Mouse (Mus musculus) MEL (cell line): Measurements from ENCODE around the gene Wrap73. TPM values are rescaled to one million over a fixed set of nuclear protein-coding genes. Genes with fewer than 3 reads are reported as not detected.
A peak's percentile ranks its signal among the peaks of the same experiment; 100 is the strongest.

Source experiments
- DNase-seq: peaks from one replicate; pipeline ENCODE4 v3.0.0; 2011; ENCODE audit warnings: low read depth, low spot score
- H3K27ac ChIP-seq: 2 replicates; pipeline ENCODE4 v1.5.1; 2012; ENCODE audit warnings: low read depth, mild to moderate bottlenecking, control low read depth, low read length, moderate library complexity; ENCODE audit not compliant: control insufficient read depth
- H3K27me3 ChIP-seq, 2 experiments: fragments of 150-350 bp in 1 of 2; sonication (generic) in 1 of 2; 2 replicates each; pipeline ENCODE4 v1.6.1; 2012; ENCODE audit warnings: low read length in 2 of 2, mild to moderate bottlenecking in 2 of 2, improper control_type of control experiment in 1 of 2, moderate library complexity in 1 of 2; ENCODE audit not compliant: insufficient read depth in 2 of 2, control insufficient read depth in 1 of 2
- H3K36me3 ChIP-seq, 2 experiments: 2 replicates each; pipeline ENCODE4 v1.6.1; 2012 to 2014; ENCODE audit warnings: low read length in 2 of 2, improper control_type of control experiment in 1 of 2, inconsistent platforms in 1 of 2, mild to moderate bottlenecking in 1 of 2; ENCODE audit not compliant: insufficient read depth in 2 of 2, control insufficient read depth in 1 of 2
- H3K4me1 ChIP-seq, 2 experiments: fragments of 150-350 bp in 1 of 2; sonication (generic) in 1 of 2; 2 replicates each; pipeline ENCODE4 v1.6.1; 2012; ENCODE audit warnings: low read length in 2 of 2, improper control_type of control experiment in 1 of 2, mild to moderate bottlenecking in 1 of 2; ENCODE audit not compliant: insufficient read depth in 2 of 2, control insufficient read depth in 1 of 2
- H3K4me3 ChIP-seq, 2 experiments: fragments of 150-350 bp in 1 of 2; sonication (generic) in 1 of 2; 2 replicates each; pipeline ENCODE4 v1.5.1; 2012; ENCODE audit warnings: low read depth in 2 of 2, low read length in 2 of 2, mild to moderate bottlenecking in 2 of 2, moderate library complexity in 2 of 2, control low read depth in 1 of 2, improper control_type of control experiment in 1 of 2; ENCODE audit not compliant: control insufficient read depth in 1 of 2, insufficient read depth in 1 of 2
- H3K79me2 ChIP-seq: 2 replicates; pipeline ENCODE4 v1.6.1; 2012; ENCODE audit warnings: mild to moderate bottlenecking, low read length, moderate library complexity; ENCODE audit not compliant: control insufficient read depth, poor library complexity, insufficient read depth
- H3K9ac ChIP-seq: 2 replicates; pipeline ENCODE4 v1.6.1; 2012; ENCODE audit warnings: low read depth, mild to moderate bottlenecking, control low read depth, low read length, moderate library complexity; ENCODE audit not compliant: control insufficient read depth, poor library complexity, severe bottlenecking
- H3K9me3 ChIP-seq: fragments of 150-350 bp; sonication (generic); replicated peaks from 2 replicates; pipeline ENCODE4 v1.6.1; 2012; ENCODE audit warnings: mild to moderate bottlenecking, low read length, improper control_type of control experiment, moderate library complexity; ENCODE audit not compliant: insufficient read depth
- CTCF ChIP-seq, 3 experiments: IDR thresholded peaks in 2 of 3; conservative IDR thresholded peaks in 1 of 3; 2 replicates each; pipeline ENCODE4 v1.5.1; 2011 to 2012; ENCODE audit warnings: low read length in 3 of 3, low read depth in 2 of 3, mild to moderate bottlenecking in 2 of 3, improper control_type of control experiment in 1 of 3, inconsistent platforms in 1 of 3, mixed read lengths in 1 of 3, moderate library complexity in 1 of 3; ENCODE audit not compliant: control insufficient read depth in 1 of 3, insufficient read depth in 1 of 3, poor library complexity in 1 of 3, severe bottlenecking in 1 of 3
- ETS1 ChIP-seq: IDR thresholded peaks from 2 replicates; pipeline ENCODE4 v1.6.1; 2012; ENCODE audit warnings: low read depth, mild to moderate bottlenecking, inconsistent platforms, low read length, improper control_type of control experiment, moderate library complexity
- GATA1 ChIP-seq: IDR thresholded peaks from 2 replicates; pipeline ENCODE4 v1.6.1; 2011; ENCODE audit warnings: low read depth, low read length, improper control_type of control experiment
- KAT2A ChIP-seq: conservative IDR thresholded peaks from 2 replicates; pipeline ENCODE4 v1.6.1; 2012; ENCODE audit warnings: low read depth, low read length, improper control_type of control experiment, inconsistent platforms
- MYC ChIP-seq: IDR thresholded peaks from 2 replicates; pipeline ENCODE4 v1.6.1; 2011; ENCODE audit warnings: low read depth, mild to moderate bottlenecking, low read length, improper control_type of control experiment, moderate library complexity
- NRF1 ChIP-seq: IDR thresholded peaks from 2 replicates; pipeline ENCODE4 v1.6.1; 2014; ENCODE audit warnings: low read depth, mild to moderate bottlenecking, inconsistent platforms, low read length, improper control_type of control experiment, moderate library complexity; ENCODE audit not compliant: poor library complexity, insufficient read depth, severe bottlenecking
- POLR2AphosphoS5 ChIP-seq: IDR thresholded peaks from 2 replicates; pipeline ENCODE4 v1.6.1; 2012; ENCODE audit warnings: low read depth, borderline replicate concordance, mild to moderate bottlenecking, inconsistent platforms, low read length, moderate library complexity, mixed read lengths
- RAD21 ChIP-seq: IDR thresholded peaks from 2 replicates; pipeline ENCODE4 v1.6.1; 2011; ENCODE audit warnings: mild to moderate bottlenecking, low read depth, low read length, improper control_type of control experiment
- SMC3 ChIP-seq: IDR thresholded peaks from 2 replicates; pipeline ENCODE4 v1.6.1; 2011; ENCODE audit warnings: low read depth, low read length, improper control_type of control experiment
- TCF12 ChIP-seq: IDR thresholded peaks from 2 replicates; pipeline ENCODE4 v1.6.1; 2014; ENCODE audit warnings: low read depth, mild to moderate bottlenecking, inconsistent platforms, low read length, improper control_type of control experiment, moderate library complexity
- UBTF ChIP-seq: IDR thresholded peaks from 2 replicates; pipeline ENCODE4 v1.6.1; 2012; ENCODE audit warnings: low read depth, mild to moderate bottlenecking, inconsistent platforms, low read length, improper control_type of control experiment, moderate library complexity, borderline replicate concordance; ENCODE audit not compliant: insufficient read depth
- USF2 ChIP-seq, 2 experiments: IDR thresholded peaks; 2 replicates each; pipeline ENCODE4 v1.6.1; 2011 to 2012; ENCODE audit warnings: improper control_type of control experiment in 2 of 2, low read length in 2 of 2, borderline replicate concordance in 1 of 2, inconsistent platforms in 1 of 2, low read depth in 1 of 2, mild to moderate bottlenecking in 1 of 2; ENCODE audit not compliant: insufficient read depth in 1 of 2
- ZKSCAN1 ChIP-seq: IDR thresholded peaks from 2 replicates; pipeline ENCODE4 v1.6.1; 2012; ENCODE audit warnings: low read depth, mild to moderate bottlenecking, inconsistent platforms, low read length, improper control_type of control experiment, moderate library complexity
- ZNF384 ChIP-seq: IDR thresholded peaks from 2 replicates; pipeline ENCODE4 v1.6.1; 2012; ENCODE audit warnings: low read depth, mild to moderate bottlenecking, inconsistent platforms, low read length, improper control_type of control experiment
- polyA plus RNA-seq, 2 experiments: library from polyadenylated mRNA; stranded (reverse) in 1 of 2; unstranded in 1 of 2; fragments of >175 nt in 1 of 2; fragments of >200 nt in 1 of 2; gene quantifications; 2 replicates each; pipeline versions ENCODE4 v1.2.1 to v1.2.4; 2012; ENCODE audit warnings: low replicate concordance in 2 of 2, low read depth in 1 of 2; ENCODE audit not compliant: insufficient read length in 2 of 2, insufficient read depth in 1 of 2, missing spikeins in 1 of 2
- total RNA-seq: library from RNA; depleted of rRNA; stranded (reverse); fragments of 300-350 nt; gene quantifications from 2 replicates; pipeline ENCODE4 v1.2.3, GENCODE M21; 2012

The Wrap73 gene
- total and polyA plus RNA-seq, 3 experiments = 41.7 to 49.7 TPM; not detected in 1

DNA sequence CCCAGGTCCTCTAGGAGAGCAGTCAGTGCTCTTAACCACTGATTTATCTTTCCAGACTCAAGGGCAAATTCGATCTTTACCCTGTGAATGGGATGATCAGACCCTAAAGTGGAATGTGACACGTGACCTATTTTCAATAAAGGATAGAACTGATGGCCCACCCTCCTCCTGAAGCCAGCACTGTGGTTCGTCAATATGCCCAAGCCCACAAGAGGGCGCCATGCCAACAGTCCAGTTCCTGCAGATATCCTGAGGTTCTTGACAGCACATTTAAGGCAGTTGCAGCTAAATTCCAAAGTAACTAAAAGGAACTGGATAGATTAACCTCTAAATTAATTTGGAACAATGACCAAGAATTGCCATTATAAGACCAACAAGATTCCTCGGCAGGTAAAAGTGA is 24.9 kb downstream of the Wrap73 start:
- H3K36me3 ChIP-seq = no peaks in the 10 kb centered on the region
- no peaks in the 10 kb centered on the region for H3K27me3 ChIP-seq
- H3K27ac ChIP-seq = no peak overlapping the region
- H3K79me2 ChIP-seq = no peaks in the 10 kb centered on the region
- DNase-seq = peak; percentile 33
- TF ChIP-seq SMC3 = peak; percentile 39; the same call in 1 of the 2 replicates
- peak; percentile 25 for TF ChIP-seq RAD21
- TF ChIP-seq CTCF (IDR thresholded peaks at IDR 0.05 in 2 of 3, conservative IDR thresholded peaks at IDR 0.05 in 1 of 3; ENCODE audit: control insufficient read depth in 1 of 3, insufficient read depth in 1 of 3, low read depth in 2 of 3, low read length in 3 of 3, poor library complexity in 1 of 3, severe bottlenecking in 1 of 3) = peak; percentile 45 to 56 (median 52)
- no peak for TF ChIP-seq TCF12
- TF ChIP-seq POLR2AphosphoS5 = no peak
- H3K4me1 ChIP-seq = no peaks in the 10 kb centered on the region
- H3K4me3 ChIP-seq = no peak overlapping the region
- no peak overlapping the region for H3K9ac ChIP-seq
- H3K9me3 ChIP-seq = no peaks in the 10 kb centered on the region

DNA sequence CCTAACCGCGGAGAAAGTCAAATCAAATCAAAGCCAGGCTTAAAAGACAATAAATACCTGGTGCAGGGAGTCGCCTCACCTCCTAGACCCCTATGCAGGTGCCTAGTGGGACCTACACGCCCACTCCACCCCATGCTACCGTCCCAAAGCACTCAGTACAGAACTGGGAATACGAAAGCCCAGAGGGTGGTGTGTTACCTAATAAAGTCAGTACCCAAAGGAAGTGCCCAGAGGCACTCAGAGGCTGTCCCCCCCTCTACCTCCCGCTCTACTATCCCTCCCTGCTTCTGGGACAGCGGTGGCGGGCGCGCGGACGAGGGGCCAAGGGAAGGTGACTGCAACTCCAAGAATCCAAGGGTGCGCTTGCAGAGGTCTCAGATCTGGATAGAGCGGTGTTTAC is 27.8 kb downstream of the Wrap73 start:
- Histone ChIP-seq H3K79me2 (no peaks in the 10 kb centered on the region), H3K4me1 (no peaks in the 10 kb centered on the region), H3K27me3 (no peaks in the 10 kb centered on the region), H3K9ac (no peak overlapping the region), H3K36me3 (no peaks in the 10 kb centered on the region), H3K27ac (no peak overlapping the region), H3K4me3 (no peak overlapping the region), H3K9me3 (no peaks in the 10 kb centered on the region)
- DNase-seq = no peak
- TF ChIP-seq NRF1 = no peak
- no peak for TF ChIP-seq RAD21
- TF ChIP-seq UBTF = no peak
- TF ChIP-seq GATA1 = no peak
- TF ChIP-seq ZKSCAN1 = no peak

DNA sequence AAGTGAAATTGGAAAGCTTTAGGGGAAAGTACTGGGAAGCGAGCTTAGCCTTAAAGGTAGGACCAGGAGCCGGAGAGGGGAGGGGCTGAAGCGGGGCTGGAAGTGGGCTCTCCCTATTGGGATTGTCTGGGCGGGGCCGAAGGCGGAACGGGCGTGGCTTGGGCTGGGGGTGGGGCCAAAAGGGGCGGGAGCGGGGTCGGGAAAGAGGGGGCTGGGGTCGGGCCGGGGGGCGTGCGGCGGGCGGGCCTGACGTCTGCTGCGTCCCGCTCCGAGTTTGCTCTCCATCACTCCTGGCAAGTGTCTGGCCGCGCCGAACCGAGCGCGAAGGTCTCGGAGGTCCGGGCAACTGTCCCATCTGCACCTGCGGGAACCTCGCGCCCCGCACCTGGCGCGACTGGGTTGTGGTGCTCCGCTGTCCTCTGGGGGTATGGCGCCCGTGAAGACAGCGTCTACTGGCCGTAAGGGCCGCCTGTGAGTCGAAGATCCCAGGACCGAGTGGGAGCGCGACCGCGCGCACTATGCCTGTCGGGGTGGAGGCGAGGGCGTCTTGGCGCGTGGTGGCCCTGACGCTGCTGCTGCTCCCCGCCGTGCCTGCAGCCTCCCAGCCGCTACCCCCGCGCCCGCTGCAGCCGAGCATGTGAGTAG is 28.5 kb downstream of the Wrap73 start, which contains the start of gene Megf6:
Gene Megf6, plus strand, starts transcription at position 225 of the 645 bp plus-strand sequence.
- H3K9me3 ChIP-seq = no peaks in the 10 kb centered on the region
- no peak for TF ChIP-seq CTCF (IDR thresholded peaks at IDR 0.05 in 2 of 3, conservative IDR thresholded peaks at IDR 0.05 in 1 of 3; ENCODE audit: control insufficient read depth in 1 of 3, insufficient read depth in 1 of 3, low read depth in 2 of 3, low read length in 3 of 3, poor library complexity in 1 of 3, severe bottlenecking in 1 of 3)
- no peak for TF ChIP-seq POLR2AphosphoS5
- TF ChIP-seq GATA1 = no peak
- no peak for TF ChIP-seq USF2 (IDR thresholded peaks at IDR 0.05; ENCODE audit: borderline replicate concordance in 1 of 2, insufficient read depth in 1 of 2, low read depth in 1 of 2, low read length in 2 of 2)
- TF ChIP-seq ETS1 = no peak
- no peak for TF ChIP-seq ZNF384
- no peak for TF ChIP-seq KAT2A
- no peak for TF ChIP-seq MYC
- TF ChIP-seq, all 39 proteins: peak for 0
- no peaks in the 10 kb centered on the region for H3K4me1 ChIP-seq
- H3K27ac ChIP-seq = no peak within 1 kb of the TSS
- no peaks in the 10 kb centered on the region for H3K36me3 ChIP-seq
- H3K79me2 ChIP-seq = no peaks in the 10 kb centered on the region
- H3K27me3 ChIP-seq = no peaks in the 10 kb centered on the region
- no peak for DNase-seq
- H3K9ac ChIP-seq = no peak within 1 kb of the TSS
- H3K4me3 ChIP-seq = no peak within 1 kb of the TSS
